Mouse (Mus musculus) spleen, postnatal 4 days (tissue): ENCODE data around the gene Ubxn2a.

Experiments used
- DNase-seq, 2 experiments: peaks; one replicate each; pipeline ENCODE4 v3.0.0; 2022; ENCODE audit warnings: low spot score in 2 of 2

The Ubxn2a gene

GRCm38 (mm10) chr12:4836959-4837358, 70.5 kb downstream of the Ubxn2a start:
- DNase-seq: no peak
